Mouse (Mus musculus): Measurements from ENCODE around the gene Rab25. TPM values are rescaled to one million over a fixed set of nuclear protein-coding genes. Genes with fewer than 3 reads are reported as not detected.

Gene Rab25
- polyA plus RNA-seq, 1 experiment from 2014 or later = 0.29 TPM

DNA sequence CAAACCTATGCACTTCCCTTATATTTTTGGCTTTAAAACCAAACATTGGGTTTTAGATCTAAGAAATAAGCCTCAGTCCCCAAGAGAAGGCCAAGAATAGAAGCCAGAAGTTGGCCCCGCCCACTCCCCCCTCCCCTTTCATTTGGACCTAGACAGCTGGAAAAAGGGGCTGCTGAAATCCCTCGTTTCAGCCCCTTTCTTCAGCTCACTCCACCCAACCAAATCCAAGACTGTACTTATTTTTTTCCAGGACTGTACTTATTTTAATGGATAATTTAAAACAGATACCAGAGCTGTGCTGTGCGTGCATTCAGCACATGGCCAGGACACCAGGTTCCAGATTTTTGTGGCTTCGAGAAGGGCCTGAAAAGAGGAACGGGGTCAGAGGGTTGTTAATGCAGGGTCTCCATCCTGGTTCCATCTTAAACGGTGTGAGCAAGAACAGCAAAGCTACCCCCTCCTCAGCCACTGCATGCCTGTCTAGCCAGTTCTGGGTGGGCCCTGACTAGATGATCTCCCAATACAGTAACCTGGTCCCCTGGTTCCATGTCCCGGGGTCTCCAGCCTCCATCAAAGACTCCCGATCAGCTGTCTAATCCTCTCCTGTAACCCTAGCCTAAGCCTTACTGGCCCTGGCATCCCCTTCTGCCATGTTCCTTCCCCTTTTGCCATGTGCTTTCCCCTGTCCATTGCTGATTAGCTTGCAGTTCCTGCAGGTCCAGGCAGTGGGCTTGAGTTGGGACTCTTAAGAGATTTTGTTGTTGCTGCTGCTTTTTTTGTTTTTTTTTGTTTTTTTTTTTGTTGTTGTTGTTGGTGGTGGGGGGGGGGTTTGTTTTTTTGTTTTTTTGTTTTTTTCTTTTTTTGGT, 44.0 kb downstream of the Rab25 start:
- Histone ChIP-seq H3K4me1 (ENCODE audit: insufficient read depth) (peaks cover 23% of the 10 kb centered on the region), H3K4me2 (ENCODE audit: low read depth, low read length) (no peak overlapping the region), H3K27ac (ENCODE audit: low read depth) (peak overlapping the region; percentile 94; the same call in 1 of the 2 replicates)

GRCm38 (mm10) chr3:88503505-88503863, 44.6 kb downstream of the Rab25 start:
- ATAC-seq (no peak; the same call in 1 of the 2 replicates), DNase-seq (no peak)
- H3K27ac ChIP-seq (ENCODE audit: low read depth) = peak overlapping the region; percentile 94
- H3K27me3 ChIP-seq (ENCODE audit: insufficient read depth, low read length) = no peaks in the 10 kb centered on the region
- WGBS (ENCODE audit: insufficient replicate concordance) = 28% methylated on average over 4 of the region's 4 CpGs
- no peak overlapping the region for H3K9ac ChIP-seq (replicated peaks)
- H3K4me1 ChIP-seq (ENCODE audit: insufficient read depth) = peaks cover 22% of the 10 kb centered on the region
- TF ChIP-seq CTCF (IDR thresholded peaks at IDR 0.05; ENCODE audit: low read depth) (no peak), EP300 (IDR thresholded peaks at IDR 0.05; ENCODE audit: low read depth) (no peak)
- H3K36me3 ChIP-seq (replicated peaks; ENCODE audit: insufficient read depth, low read length) = peaks cover 12% of the 10 kb centered on the region
- peak overlapping the region; percentile 88 for H3K4me3 ChIP-seq (ENCODE audit: low read depth, low read length)
- peak overlapping the region; percentile 96 for H3K4me2 ChIP-seq (ENCODE audit: low read depth, low read length)
- H3K9me3 ChIP-seq (ENCODE audit: low read length) = no peaks in the 10 kb centered on the region

More for the DNA sequence above, 44.0 kb downstream of the Rab25 start:
- 40% methylated on average over 8 of the region's 8 CpGs for WGBS (ENCODE audit: insufficient replicate concordance)
- DNase-seq (no peak), ATAC-seq (no peak)
- TF ChIP-seq EP300 (IDR thresholded peaks at IDR 0.05; ENCODE audit: low read depth) (no peak), CTCF (IDR thresholded peaks at IDR 0.05; ENCODE audit: low read depth) (no peak)
- Histone ChIP-seq H3K4me3 (ENCODE audit: low read depth, low read length) (no peak overlapping the region), H3K9ac (replicated peaks) (no peak overlapping the region), H3K36me3 (replicated peaks; ENCODE audit: insufficient read depth, low read length) (peaks cover 5% of the 10 kb centered on the region; the same call in 1 of the 2 replicates), H3K9me3 (ENCODE audit: low read length) (no peaks in the 10 kb centered on the region), H3K27me3 (ENCODE audit: insufficient read depth, low read length) (no peaks in the 10 kb centered on the region)

DNA sequence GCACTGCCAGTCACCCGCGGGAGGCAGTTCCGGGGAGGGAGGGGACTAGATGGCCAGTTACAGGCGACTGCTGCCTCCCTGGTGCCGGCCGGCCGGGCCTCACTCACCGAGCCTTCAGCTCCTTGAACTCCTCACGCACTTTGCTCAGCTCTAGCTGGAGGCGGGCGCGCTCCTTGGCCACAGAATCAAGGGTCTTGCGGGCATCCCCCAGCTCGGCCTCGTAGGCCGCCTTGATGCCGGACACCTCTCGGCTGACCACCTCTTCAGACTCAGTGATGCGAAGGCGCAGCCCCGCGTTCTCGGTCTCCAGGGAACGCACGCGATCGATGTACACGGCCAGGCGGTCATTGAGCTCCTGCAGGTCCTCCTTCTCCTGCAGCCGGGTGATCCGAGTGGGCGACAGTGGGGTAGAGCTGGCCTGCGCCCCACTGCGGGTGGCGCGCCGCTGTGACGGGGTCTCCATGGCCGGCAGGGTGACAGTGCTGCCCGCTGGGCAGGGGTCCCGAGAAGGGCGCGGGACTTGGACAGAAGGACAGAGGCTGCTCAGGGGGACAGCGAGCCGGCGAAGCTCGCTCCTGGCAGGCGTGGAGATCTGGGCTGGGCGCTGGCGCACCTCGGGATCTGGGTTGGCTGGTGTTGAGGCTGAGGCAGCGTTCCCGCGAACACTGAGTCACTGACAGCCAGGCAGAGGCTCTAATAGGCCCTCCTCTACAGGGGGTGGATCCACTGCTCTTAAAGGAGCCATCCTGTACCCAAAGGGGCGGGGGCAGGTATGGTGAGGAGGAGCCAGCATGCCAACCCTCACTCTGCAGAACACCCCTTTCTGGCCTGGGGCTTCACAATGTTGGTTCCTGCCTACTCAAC, 45.2 kb downstream of the Rab25 start:
- DNase-seq (peak; percentile 89), ATAC-seq (peak; percentile 93)
- Histone ChIP-seq H3K4me3 (ENCODE audit: low read depth, low read length) (peak overlapping the region; percentile 88), H3K9ac (replicated peaks) (peak overlapping the region; percentile 93), H3K36me3 (replicated peaks; ENCODE audit: insufficient read depth, low read length) (peaks cover 12% of the 10 kb centered on the region), H3K27me3 (ENCODE audit: insufficient read depth, low read length) (no peaks in the 10 kb centered on the region), H3K4me2 (ENCODE audit: low read depth, low read length) (peak overlapping the region; percentile 96), H3K9me3 (ENCODE audit: low read length) (no peaks in the 10 kb centered on the region), H3K4me1 (ENCODE audit: insufficient read depth) (peaks cover 22% of the 10 kb centered on the region), H3K27ac (ENCODE audit: low read depth) (peak overlapping the region; percentile 94)
- 3% methylated on average over 54 of the region's 55 CpGs for WGBS (ENCODE audit: insufficient replicate concordance)
- no peak for TF ChIP-seq EP300 (IDR thresholded peaks at IDR 0.05; ENCODE audit: low read depth)
- no peak for TF ChIP-seq CTCF (IDR thresholded peaks at IDR 0.05; ENCODE audit: low read depth)

DNA sequence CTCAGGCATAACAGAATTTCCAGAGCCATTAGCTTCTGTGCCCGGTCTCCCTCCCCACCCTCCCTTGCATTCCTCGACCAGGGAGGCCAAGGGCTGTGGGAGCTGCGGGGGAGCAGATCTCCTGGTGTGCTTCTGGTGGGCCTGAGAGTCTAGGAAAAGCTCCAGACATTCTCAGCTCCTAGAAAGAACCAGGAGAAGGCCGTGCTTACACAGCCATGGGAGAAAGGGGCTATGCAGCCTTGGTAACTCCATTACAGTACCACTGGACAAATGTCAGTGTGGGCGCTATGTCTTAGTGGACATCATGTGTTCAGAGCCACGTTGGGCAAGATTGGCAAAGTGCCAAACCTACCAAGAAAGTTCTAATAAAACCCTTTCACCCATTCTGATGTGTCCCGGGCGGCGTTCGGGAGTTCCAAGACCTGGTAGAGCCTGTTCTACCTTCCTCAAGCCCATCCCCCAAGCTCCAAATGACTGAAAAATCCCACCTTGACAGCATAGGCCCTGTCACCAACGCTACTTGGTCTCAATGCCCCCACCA, 46.0 kb downstream of the Rab25 start:
- Histone ChIP-seq H3K9ac (replicated peaks) (peak overlapping the region; percentile 93), H3K4me1 (ENCODE audit: insufficient read depth) (peaks cover 30% of the 10 kb centered on the region), H3K27me3 (ENCODE audit: insufficient read depth, low read length) (no peaks in the 10 kb centered on the region), H3K27ac (ENCODE audit: low read depth) (peak overlapping the region; percentile 94), H3K4me3 (ENCODE audit: low read depth, low read length) (peak overlapping the region; percentile 88), H3K36me3 (replicated peaks; ENCODE audit: insufficient read depth, low read length) (peaks cover 12% of the 10 kb centered on the region), H3K4me2 (ENCODE audit: low read depth, low read length) (peak overlapping the region; percentile 96), H3K9me3 (ENCODE audit: low read length) (no peaks in the 10 kb centered on the region)
- DNase-seq (peak; percentile 49), ATAC-seq (0 out of 2 replicates have a peak, but pooled peaks have one; percentile 3)
- WGBS (ENCODE audit: insufficient replicate concordance) = 22% methylated on average over 11 of the region's 11 CpGs
- no peak for TF ChIP-seq CTCF (IDR thresholded peaks at IDR 0.05; ENCODE audit: low read depth)
- no peak for TF ChIP-seq EP300 (IDR thresholded peaks at IDR 0.05; ENCODE audit: low read depth)

DNA sequence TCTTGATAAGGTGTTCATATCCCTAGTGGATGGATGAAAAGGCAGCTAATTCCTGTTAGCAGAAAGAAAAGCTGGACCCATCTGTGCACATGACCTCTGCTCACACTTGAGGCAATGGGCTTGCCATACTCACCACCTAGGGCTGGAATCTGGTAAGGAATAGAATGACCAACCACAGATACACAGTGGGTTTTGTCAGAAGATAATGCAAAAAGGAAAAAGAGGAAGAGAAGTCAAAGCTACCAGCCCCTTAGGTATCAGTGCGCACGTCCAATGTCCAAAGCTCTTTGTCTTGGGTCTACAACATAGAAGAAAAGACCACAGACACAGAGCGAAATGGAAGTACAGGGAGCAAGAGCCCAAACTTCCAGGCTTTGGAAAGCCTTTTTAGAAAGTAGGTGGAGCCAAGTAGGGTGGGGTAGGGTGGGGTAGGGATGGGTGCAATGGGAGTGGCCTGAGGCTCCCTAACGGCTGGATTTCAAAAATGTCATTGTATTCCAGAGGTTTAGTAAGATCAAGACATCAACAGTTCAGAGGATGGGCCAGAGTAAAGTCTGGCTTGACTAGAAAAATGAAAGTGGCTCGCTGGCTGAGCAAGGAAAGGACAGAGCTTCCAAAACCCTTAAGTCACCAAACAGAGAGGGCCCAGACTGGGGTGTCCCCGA, 46.6 kb downstream of the Rab25 start:
- TF ChIP-seq EP300 (IDR thresholded peaks at IDR 0.05; ENCODE audit: low read depth) (no peak), CTCF (IDR thresholded peaks at IDR 0.05; ENCODE audit: low read depth) (no peak)
- H3K4me1 ChIP-seq (ENCODE audit: insufficient read depth) = peaks cover 34% of the 10 kb centered on the region
- peaks cover 12% of the 10 kb centered on the region for H3K36me3 ChIP-seq (replicated peaks; ENCODE audit: insufficient read depth, low read length)
- no peaks in the 10 kb centered on the region for H3K27me3 ChIP-seq (ENCODE audit: insufficient read depth, low read length)
- peak overlapping the region; percentile 88 for H3K4me3 ChIP-seq (ENCODE audit: low read depth, low read length)
- peak overlapping the region; percentile 96 for H3K4me2 ChIP-seq (ENCODE audit: low read depth, low read length)
- WGBS (ENCODE audit: insufficient replicate concordance) = 42% methylated on average over 6 of the region's 6 CpGs
- ATAC-seq = peak; percentile 22
- peak overlapping the region; percentile 94 for H3K27ac ChIP-seq (ENCODE audit: low read depth)
- H3K9ac ChIP-seq (replicated peaks) = peak overlapping the region; percentile 93
- no peaks in the 10 kb centered on the region for H3K9me3 ChIP-seq (ENCODE audit: low read length)
- DNase-seq = peak; percentile 47

Data from liver, postnatal 0 days (tissue).